Mouse (Mus musculus) neural tube, embryonic 15.5 days (tissue): ENCODE measurements around the gene Mcts1. TPM values are rescaled to one million over a fixed set of nuclear protein-coding genes. Genes with fewer than 3 reads are reported as not detected.

Experiments
- ATAC-seq: fragments of 200-750 bp; cut with Nextera tagmentation; 2 replicates; pipeline ENCODE4 v1.8.0; 2017; ENCODE audit warnings: mild to moderate bottlenecking, moderate TSS enrichment, moderate library complexity; ENCODE audit not compliant: low FRiP score
- H3K27ac ChIP-seq: fragments of 300-500 bp; sonication (generic); replicated peaks from 2 replicates; pipeline ENCODE4 v1.5.1; 2015; ENCODE audit warnings: mild to moderate bottlenecking, inconsistent platforms
- H3K27me3 ChIP-seq: fragments of 300-500 bp; sonication (generic); replicated peaks from 2 replicates; pipeline ENCODE4 v1.6.1; 2015; ENCODE audit warnings: inconsistent platforms
- H3K36me3 ChIP-seq: fragments of 300-500 bp; sonication (generic); 2 replicates; pipeline ENCODE4 v1.6.1; 2015; ENCODE audit warnings: inconsistent platforms
- H3K4me1 ChIP-seq: fragments of 300-500 bp; sonication (generic); 2 replicates; pipeline ENCODE4 v1.6.1; 2015; ENCODE audit warnings: inconsistent platforms
- H3K4me2 ChIP-seq: fragments of 300-500 bp; sonication (generic); 2 replicates; pipeline ENCODE4 v1.6.1; 2015; ENCODE audit warnings: inconsistent platforms, mild to moderate bottlenecking, moderate library complexity
- H3K4me3 ChIP-seq: fragments of 300-500 bp; sonication (generic); replicated peaks from 2 replicates; pipeline ENCODE4 v1.5.1; 2015; ENCODE audit warnings: mild to moderate bottlenecking, inconsistent platforms
- H3K9ac ChIP-seq: fragments of 300-500 bp; sonication (generic); replicated peaks from 2 replicates; pipeline ENCODE4 v1.6.1; 2015; ENCODE audit warnings: mild to moderate bottlenecking, inconsistent platforms
- H3K9me3 ChIP-seq: fragments of 300-500 bp; sonication (generic); replicated peaks from 2 replicates; pipeline ENCODE4 v1.6.1; 2016; ENCODE audit warnings: inconsistent platforms
- WGBS: fragments of 180-500 bp; shearing (Covaris S2); methylation state at CpG from one replicate; pipeline ENCODE4 v1.1.7; 2015; ENCODE audit warnings: mixed read lengths; 5-methylcytosine and 5-hydroxymethylcytosine counted together
- polyA plus RNA-seq: library from polyadenylated mRNA; unstranded; fragments of >200 nt; fragmentation: Nextera tagmentation; extraction: Ambion mirVana; gene quantifications from 2 replicates; pipeline ENCODE4 v1.2.1, GENCODE M21; 2015

Mcts1 gene
- 187 and 223 TPM in 2 replicates for polyA plus RNA-seq

- Histone ChIP-seq H3K4me1 (no peaks in the 10 kb centered on the region), H3K9ac (peak within 1 kb of the TSS; percentile 59), H3K27ac (peak within 1 kb of the TSS; percentile 84), H3K27me3 (no peaks in the 10 kb centered on the region), H3K4me3 (peak within 1 kb of the TSS; percentile 51), H3K9me3 (no peaks in the 10 kb centered on the region), H3K36me3 (no peaks in the 10 kb centered on the region), H3K4me2 (peak within 1 kb of the TSS; percentile 56)
- ATAC-seq = peak; percentile 95
- WGBS = 18% methylated on average over 26 of the region's 26 CpGs
Observed at GRCm38 (mm10) chrX:38600177-38600994, at the start of gene Mcts1. TSS of gene Mcts1 (plus strand) at chrX:38600578.

GRCm38 (mm10) chrX:38553255-38553654, 47.1 kb upstream of the Mcts1 start:
- H3K9me3 ChIP-seq = no peaks in the 10 kb centered on the region
- H3K4me2 ChIP-seq = no peak overlapping the region
- no peaks in the 10 kb centered on the region for H3K27me3 ChIP-seq
- ATAC-seq = no peak
- no peak overlapping the region for H3K27ac ChIP-seq
- H3K4me1 ChIP-seq = no peaks in the 10 kb centered on the region
- no peak overlapping the region for H3K9ac ChIP-seq
- 0 out of 2 replicates have a peak, but pooled peaks cover 3% of the 10 kb centered on the region for H3K36me3 ChIP-seq
- H3K4me3 ChIP-seq = no peak overlapping the region

- WGBS = 17% methylated on average over 9 of the region's 19 CpGs
- peak; percentile 75 for ATAC-seq
Observed at GRCm38 (mm10) chrX:38563941-38564541, 36.3 kb upstream of the Mcts1 start.

GRCm38 (mm10) chrX:38564542-38565175, 35.7 kb upstream of the Mcts1 start:
- 17% methylated on average over 47 of the region's 52 CpGs for WGBS
- peak overlapping the region; percentile 60 for H3K9ac ChIP-seq
- peak; percentile 97 for ATAC-seq
- H3K36me3 ChIP-seq = no peaks in the 10 kb centered on the region
- peak overlapping the region; percentile 95 for H3K27ac ChIP-seq
- H3K9me3 ChIP-seq = no peaks in the 10 kb centered on the region
- H3K4me2 ChIP-seq = peak overlapping the region; percentile 64
- H3K4me3 ChIP-seq = peak overlapping the region; percentile 57
- H3K27me3 ChIP-seq = no peaks in the 10 kb centered on the region
- H3K4me1 ChIP-seq = 0 out of 2 replicates have a peak, but pooled peaks cover 2% of the 10 kb centered on the region

More at GRCm38 (mm10) chrX:38563941-38564541, 36.3 kb upstream of the Mcts1 start:
- Histone ChIP-seq H3K27me3 (no peaks in the 10 kb centered on the region), H3K9ac (peak overlapping the region; percentile 49), H3K4me3 (peak overlapping the region; percentile 57), H3K4me2 (peak overlapping the region; percentile 64), H3K36me3 (no peaks in the 10 kb centered on the region), H3K9me3 (no peaks in the 10 kb centered on the region), H3K4me1 (0 out of 2 replicates have a peak, but pooled peaks cover 2% of the 10 kb centered on the region), H3K27ac (peak overlapping the region; percentile 95)

- WGBS = 20% methylated on average over 8 of the region's 8 CpGs
- ATAC-seq = no peak
- no peaks in the 10 kb centered on the region for H3K27me3 ChIP-seq
- peak overlapping the region; percentile 57 for H3K4me3 ChIP-seq
- H3K36me3 ChIP-seq = no peaks in the 10 kb centered on the region
- H3K4me2 ChIP-seq = peak overlapping the region; percentile 52
- H3K9ac ChIP-seq = peak overlapping the region; percentile 60; the same call in 1 of the 2 replicates
- 0 out of 2 replicates have a peak, but pooled peaks cover 2% of the 10 kb centered on the region for H3K4me1 ChIP-seq
- peak overlapping the region; percentile 95 for H3K27ac ChIP-seq
- H3K9me3 ChIP-seq = no peaks in the 10 kb centered on the region
Observed at GRCm38 (mm10) chrX:38565176-38565542, 35.2 kb upstream of the Mcts1 start.

GRCm38 (mm10) chrX:38566521-38567205, 33.7 kb upstream of the Mcts1 start:
- H3K27ac ChIP-seq = no peak overlapping the region
- WGBS = 67% methylated on average over 6 of the region's 6 CpGs
- ATAC-seq = no peak
- H3K9me3 ChIP-seq = no peaks in the 10 kb centered on the region
- 0 out of 2 replicates have a peak, but pooled peaks cover 2% of the 10 kb centered on the region for H3K4me1 ChIP-seq
- H3K36me3 ChIP-seq = no peaks in the 10 kb centered on the region
- no peak overlapping the region for H3K4me3 ChIP-seq
- no peak overlapping the region for H3K9ac ChIP-seq
- no peaks in the 10 kb centered on the region for H3K27me3 ChIP-seq
- no peak overlapping the region for H3K4me2 ChIP-seq

GRCm38 (mm10) chrX:38576078-38576477, 24.3 kb upstream of the Mcts1 start, which contains the start of gene Cul4b:
TSS of gene Cul4b (minus strand) at chrX:38576196.
- no peaks in the 10 kb centered on the region for H3K4me1 ChIP-seq
- ATAC-seq = no peak
- H3K27ac ChIP-seq = no peak within 1 kb of the TSS
- H3K27me3 ChIP-seq = no peaks in the 10 kb centered on the region
- no peaks in the 10 kb centered on the region for H3K36me3 ChIP-seq
- H3K4me3 ChIP-seq = no peak within 1 kb of the TSS
- no peak within 1 kb of the TSS for H3K9ac ChIP-seq
- WGBS = 90% methylated on average over 15 of the region's 15 CpGs
- H3K4me2 ChIP-seq = no peak within 1 kb of the TSS
- H3K9me3 ChIP-seq = no peaks in the 10 kb centered on the region

GRCm38 (mm10) chrX:38581140-38581539, 19.2 kb upstream of the Mcts1 start:
- H3K27me3 ChIP-seq = no peaks in the 10 kb centered on the region

GRCm38 (mm10) chrX:38583261-38583660, 17.1 kb upstream of the Mcts1 start:
- no peaks in the 10 kb centered on the region for H3K9me3 ChIP-seq
- no peak overlapping the region for H3K27ac ChIP-seq
- H3K4me1 ChIP-seq = no peaks in the 10 kb centered on the region
- no peak overlapping the region for H3K9ac ChIP-seq
- H3K36me3 ChIP-seq = no peaks in the 10 kb centered on the region
- no peaks in the 10 kb centered on the region for H3K27me3 ChIP-seq
- H3K4me3 ChIP-seq = no peak overlapping the region
- H3K4me2 ChIP-seq = no peak overlapping the region
- no peak for ATAC-seq

More at GRCm38 (mm10) chrX:38581140-38581539, 19.2 kb upstream of the Mcts1 start:
- Histone ChIP-seq H3K4me3 (no peak overlapping the region), H3K4me1 (no peaks in the 10 kb centered on the region), H3K36me3 (no peaks in the 10 kb centered on the region), H3K9me3 (no peaks in the 10 kb centered on the region), H3K27ac (no peak overlapping the region), H3K4me2 (no peak overlapping the region), H3K9ac (no peak overlapping the region)
- no peak for ATAC-seq
- 95% methylated on average over 1 of the region's 1 CpGs for WGBS

GRCm38 (mm10) chrX:38589827-38590226, 10.6 kb upstream of the Mcts1 start:
- ATAC-seq = no peak
- Histone ChIP-seq H3K4me3 (no peak overlapping the region), H3K9me3 (no peaks in the 10 kb centered on the region), H3K27me3 (no peaks in the 10 kb centered on the region), H3K9ac (no peak overlapping the region), H3K27ac (no peak overlapping the region), H3K36me3 (no peaks in the 10 kb centered on the region), H3K4me1 (no peaks in the 10 kb centered on the region), H3K4me2 (no peak overlapping the region)
- 38% methylated on average over 4 of the region's 4 CpGs for WGBS

GRCm38 (mm10) chrX:38591749-38592148, 8.6 kb upstream of the Mcts1 start:
- Histone ChIP-seq H3K4me3 (no peak overlapping the region), H3K27me3 (no peaks in the 10 kb centered on the region), H3K9ac (no peak overlapping the region), H3K4me2 (no peak overlapping the region), H3K27ac (no peak overlapping the region), H3K4me1 (no peaks in the 10 kb centered on the region), H3K9me3 (no peaks in the 10 kb centered on the region), H3K36me3 (no peaks in the 10 kb centered on the region)
- no peak for ATAC-seq
- 90% methylated on average over 3 of the region's 3 CpGs for WGBS
